Mouse (Mus musculus): ENCODE results near the gene Gm20388. TPM values are rescaled to one million over a fixed set of nuclear protein-coding genes. Genes with fewer than 3 reads are reported as not detected.

Gm20388 gene
- total RNA-seq, 2 experiments from 2014 or later: 10.3 to 10.6 TPM

DNA sequence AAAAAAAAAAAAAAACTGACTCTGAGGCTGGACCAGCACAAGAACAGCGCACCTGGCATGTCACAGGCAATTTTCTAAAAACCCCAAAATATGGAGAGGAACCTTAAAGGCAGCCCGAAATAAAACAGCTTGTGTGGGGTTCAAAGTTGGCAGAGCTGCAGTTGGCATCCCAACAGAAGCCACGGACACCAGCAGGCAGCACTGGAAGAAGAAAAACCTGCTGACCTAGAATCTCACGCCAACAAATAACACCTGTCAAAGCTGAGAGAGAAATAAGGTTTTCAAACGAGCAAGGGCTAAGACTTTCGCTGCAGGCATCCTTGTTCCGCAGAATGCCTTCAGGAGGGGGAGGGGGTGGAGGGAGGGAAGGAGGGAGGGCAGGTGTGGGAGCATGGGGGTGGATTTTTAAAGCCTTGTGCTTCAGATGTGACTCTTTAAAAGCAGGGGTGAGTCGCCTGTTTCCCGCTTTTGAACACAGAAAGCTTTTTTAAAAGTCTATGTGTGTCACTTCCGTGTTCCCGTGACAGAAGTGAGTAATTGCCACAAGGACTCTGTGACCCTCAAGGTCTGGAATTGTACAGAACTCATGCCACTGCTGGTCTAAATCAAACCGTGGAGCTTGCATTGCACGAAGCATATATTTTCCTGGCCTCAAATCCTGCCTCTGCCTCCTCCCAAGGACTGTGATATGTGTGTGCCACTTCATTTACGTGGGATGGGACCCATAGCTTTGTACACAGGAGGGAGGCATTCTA, 3878.0 kb downstream of the Gm20388 start:
- DNase-seq (ENCODE audit: low spot score in 2 of 2): no peak
- intact Hi-C loops (cut with DNase I): no loop called here

DNA sequence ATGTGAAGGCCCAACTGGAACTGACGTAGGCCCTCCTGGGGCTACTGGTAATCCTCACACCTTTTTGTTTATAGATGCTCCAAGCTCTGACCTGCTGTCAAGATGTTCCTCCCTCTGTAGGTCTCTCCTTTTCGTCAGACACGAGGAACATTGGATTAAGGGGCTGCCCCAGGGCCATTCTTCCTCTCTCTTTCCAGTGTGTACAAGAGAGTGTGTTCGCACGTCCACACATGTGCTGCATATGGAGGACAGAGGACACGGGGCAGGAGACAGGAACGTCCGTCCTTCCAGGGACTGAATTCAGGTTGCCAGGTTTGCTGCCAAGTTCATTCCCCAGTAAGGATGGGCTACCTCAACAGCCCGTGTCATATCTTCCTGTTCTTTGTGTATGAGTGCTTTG, 3878.8 kb downstream of the Gm20388 start:
- intact Hi-C loops (cut with DNase I): no loop called here
- DNase-seq (ENCODE audit: low spot score in 2 of 2): no peak

DNA sequence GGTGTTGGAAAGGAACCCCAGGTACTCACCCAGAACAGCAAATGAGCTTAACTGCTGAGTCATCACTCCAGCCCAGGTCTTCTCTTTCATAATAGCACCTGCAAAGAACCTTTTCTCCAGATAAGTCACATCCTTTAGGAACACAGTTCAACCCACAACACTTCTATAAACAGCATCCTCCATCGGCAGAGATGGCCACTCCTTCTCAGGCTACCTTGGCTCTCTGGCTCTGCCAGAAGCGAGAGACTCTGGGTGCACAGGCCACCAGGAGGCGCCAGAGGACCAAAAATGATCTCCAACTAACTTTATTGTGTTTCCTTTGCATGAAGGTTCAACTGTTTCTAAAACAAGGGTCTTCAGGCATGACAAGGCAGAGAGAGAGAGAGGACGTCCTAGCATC, 3879.3 kb downstream of the Gm20388 start:
- DNase-seq (ENCODE audit: low spot score in 2 of 2): peak; percentile 83 to 86

DNA sequence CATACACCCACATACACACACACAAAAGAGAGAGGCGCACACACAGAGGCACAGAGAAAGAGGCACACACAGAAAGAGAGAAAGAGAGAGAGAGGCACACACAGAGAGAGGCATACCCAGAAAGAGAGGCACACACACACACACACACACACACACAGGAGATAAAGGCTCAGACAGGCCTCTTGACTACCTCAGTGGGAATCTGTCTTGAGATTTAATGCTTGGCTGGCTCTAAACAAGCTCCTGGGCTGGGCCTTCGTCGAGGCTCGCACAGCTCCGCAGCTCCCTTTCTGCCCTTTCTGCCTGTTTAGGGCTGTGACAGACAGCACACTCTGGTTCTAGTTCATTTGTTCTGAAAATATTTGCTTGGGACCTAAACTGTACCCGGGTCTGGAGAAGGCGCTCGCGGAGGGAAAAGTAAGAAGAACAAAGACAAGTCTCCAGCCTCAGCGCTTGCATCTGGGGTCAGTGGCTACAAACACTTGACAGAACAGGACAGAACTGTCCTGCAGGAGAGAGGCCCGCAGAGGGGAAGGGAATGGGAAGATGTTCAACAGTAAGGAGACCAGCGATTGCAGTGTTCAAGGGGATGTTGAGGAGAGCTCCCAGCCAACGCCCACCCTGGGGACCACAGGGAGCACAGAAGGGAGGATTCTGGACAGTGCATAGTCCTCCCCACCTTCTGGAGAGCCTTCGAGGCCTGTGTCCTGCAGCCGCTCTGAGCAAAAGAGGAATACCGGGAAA, 3880.6 kb downstream of the Gm20388 start:
- intact Hi-C loops (cut with DNase I): loop anchor here (5.0 kb wide), 1 partner anchor 41 kb away; no protein-coding TSS in a partner anchor
- DNase-seq (ENCODE audit: low spot score in 2 of 2): no peak

More for the DNA sequence above, 3879.3 kb downstream of the Gm20388 start:
- intact Hi-C loops (cut with DNase I): loop anchor here (1.0 to 5.0 kb wide), 2 partner anchors 42 to 135 kb away; no protein-coding TSS in a partner anchor

DNA sequence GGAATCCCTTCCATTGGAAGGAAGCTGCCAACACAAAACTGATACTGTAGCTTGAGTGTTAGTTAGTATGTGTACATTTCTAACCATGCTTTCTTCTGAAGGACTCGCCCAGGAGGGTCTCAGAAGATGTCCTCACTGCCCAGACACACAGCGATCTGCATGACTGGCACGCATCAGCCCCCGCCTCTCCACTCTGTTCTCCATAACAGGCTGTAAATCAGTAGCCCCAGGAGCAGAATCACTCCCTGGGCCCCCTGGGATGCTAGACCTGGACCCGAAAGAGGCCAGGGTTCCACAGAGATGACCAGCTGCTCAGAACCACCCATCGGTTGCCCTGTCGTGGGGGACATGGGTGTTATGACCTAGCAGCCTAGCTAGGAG, 3881.2 kb downstream of the Gm20388 start:
- DNase-seq (ENCODE audit: low spot score in 2 of 2): no peak
- intact Hi-C loops (cut with DNase I): loop anchor here (5.0 kb wide), 1 partner anchor 40 kb away; no protein-coding TSS in a partner anchor

DNA sequence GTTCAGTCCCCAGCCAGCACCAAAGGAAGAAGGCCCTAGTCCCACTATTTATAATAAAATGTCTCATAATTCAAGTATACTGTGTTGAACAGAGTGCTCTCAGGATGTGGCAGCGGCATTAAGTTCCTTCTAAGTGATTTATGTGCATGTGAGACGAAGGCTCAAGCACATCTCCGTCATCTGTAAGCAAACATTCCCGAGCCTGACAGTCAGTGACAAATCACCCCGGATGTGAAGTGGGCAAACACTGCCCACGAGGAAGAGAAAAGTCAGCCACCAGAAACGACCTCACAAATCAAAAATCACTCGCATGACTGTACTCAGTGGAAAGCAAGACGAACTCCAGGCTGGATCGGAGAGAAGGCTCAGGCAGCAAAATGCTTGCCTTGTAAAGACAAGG, 3883.3 kb downstream of the Gm20388 start:
- intact Hi-C loops (cut with DNase I): loop anchor here (5.0 kb wide), 1 partner anchor 38 kb away; no protein-coding TSS in a partner anchor
- no peak for DNase-seq (ENCODE audit: low spot score in 2 of 2)

DNA sequence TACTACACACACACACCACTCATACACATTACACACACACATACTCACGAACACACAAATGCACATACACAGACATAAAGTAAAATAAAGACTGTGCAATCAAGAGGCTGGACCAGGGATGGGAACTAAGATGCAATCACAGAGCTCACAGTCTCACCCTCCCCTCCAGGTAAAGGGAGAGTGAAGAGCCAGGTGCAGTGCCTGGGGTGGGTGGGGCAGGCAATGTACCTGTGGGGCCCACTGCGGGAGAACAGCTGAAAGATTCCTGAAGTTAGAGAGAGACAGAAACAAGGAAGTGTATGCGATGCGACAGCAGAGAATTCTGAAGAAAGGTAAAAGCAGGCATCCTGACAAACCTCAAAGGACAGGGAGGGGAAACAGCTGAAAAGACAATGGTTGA, 3884.1 kb downstream of the Gm20388 start:
- no peak for DNase-seq (ENCODE audit: low spot score in 2 of 2)

DNA sequence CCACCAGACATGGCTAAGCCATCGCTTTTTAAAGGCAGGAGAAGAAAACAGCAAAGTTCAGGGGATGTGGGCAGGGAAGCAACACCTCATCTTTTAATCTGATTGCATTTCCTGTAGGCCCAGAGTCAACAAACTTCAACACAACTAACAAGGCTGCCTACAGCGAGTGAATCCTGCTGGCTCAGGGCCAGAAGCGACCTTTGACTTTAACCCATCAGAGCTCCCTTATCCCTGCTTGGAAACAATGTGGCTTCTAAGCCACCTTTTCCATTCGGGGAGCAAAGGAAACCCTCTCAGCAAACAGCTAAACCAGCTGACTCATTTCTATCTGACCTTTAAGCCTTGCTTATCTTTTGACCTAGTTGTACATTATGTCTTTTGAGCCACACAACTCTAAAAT, 3886.1 kb downstream of the Gm20388 start:
- DNase-seq (ENCODE audit: low spot score in 2 of 2): no peak
- intact Hi-C loops (cut with DNase I): no loop called here

More for the DNA sequence above, 3884.1 kb downstream of the Gm20388 start:
- intact Hi-C loops (cut with DNase I): loop anchor here (5.0 kb wide), 1 partner anchor 38 kb away; no protein-coding TSS in a partner anchor

DNA sequence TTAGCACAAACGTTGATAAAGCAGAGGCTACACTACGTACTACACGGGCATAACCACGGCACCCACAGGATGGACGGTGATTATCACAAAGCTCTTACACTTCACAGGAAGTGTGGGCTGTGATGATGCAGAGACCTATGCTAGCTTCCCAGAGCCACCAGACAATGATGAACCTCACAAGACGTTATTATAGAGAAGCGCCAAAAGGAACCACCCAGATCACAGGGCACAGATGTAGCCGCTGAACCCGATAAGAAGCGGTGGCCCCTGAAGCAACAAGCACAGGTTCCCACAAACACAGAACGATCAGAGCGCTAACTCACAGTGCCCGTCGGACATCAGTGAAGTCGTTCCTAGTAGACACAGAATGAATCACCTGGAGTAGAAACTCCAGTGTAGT, 3887.3 kb downstream of the Gm20388 start:
- intact Hi-C loops (cut with DNase I): no loop called here
- DNase-seq (ENCODE audit: low spot score in 2 of 2): no peak

DNA sequence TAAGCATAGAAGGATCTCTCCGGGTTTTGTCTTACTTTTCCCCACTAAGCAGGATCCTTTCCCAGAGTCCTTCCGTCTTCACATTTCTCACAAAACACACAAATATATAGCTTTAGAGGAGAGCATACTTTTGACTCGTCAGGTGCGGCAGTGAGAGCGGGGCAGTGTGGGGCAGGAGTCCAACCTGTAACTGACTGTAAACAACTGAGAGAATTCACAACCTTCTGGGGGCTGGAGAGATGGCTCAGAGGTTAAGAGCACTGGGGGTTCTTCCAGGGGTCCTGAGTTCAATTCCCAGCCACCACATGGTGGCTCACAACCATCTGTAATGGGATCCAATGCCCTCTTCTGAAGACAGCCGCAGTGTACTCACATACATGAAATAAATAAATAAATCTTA, 3888.8 kb downstream of the Gm20388 start:
- no peak for DNase-seq (ENCODE audit: low spot score in 2 of 2)
- intact Hi-C loops (cut with DNase I): no loop called here

DNA sequence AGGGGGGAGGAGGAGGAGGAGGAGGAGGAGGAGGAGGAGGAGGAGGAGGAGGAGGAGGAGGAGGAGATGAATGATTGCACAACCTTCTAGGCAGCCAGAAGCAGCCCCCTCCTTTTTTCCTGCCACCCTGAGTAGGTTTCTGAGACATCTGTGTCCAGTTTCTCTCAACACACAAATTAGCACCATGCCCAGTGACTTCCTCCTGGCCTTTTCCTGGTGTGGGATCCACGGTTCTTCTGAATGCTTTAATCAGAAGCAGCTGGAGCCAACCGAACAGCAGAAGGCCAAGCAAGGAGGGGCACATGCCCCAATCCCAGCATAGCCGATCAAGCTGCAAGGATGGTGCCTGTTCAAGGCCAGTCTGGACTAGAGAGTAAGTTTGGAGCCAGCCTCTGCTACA, 3889.2 kb downstream of the Gm20388 start:
- DNase-seq (ENCODE audit: low spot score in 2 of 2): no peak
- intact Hi-C loops (cut with DNase I): no loop called here

DNA sequence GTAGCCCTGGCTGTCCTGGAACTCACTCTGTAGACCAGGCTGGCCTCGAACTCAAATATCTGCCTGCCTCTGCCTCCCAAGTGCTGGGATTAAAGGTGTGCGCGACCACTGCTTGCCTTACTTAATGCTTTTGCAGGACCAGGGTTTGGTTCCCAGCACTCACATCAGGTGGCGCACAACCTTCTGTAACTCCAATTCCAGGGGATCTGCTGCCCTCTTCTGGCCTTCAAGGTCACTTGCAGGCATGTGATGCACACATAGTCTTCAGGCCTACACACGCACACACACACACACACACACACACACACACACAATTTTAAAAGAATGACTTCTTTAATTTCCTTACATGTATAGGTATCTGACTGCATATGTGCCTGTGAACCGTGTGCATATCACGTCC, 3890.2 kb downstream of the Gm20388 start:
- no peak for DNase-seq (ENCODE audit: low spot score in 2 of 2)
- intact Hi-C loops (cut with DNase I): no loop called here

DNA sequence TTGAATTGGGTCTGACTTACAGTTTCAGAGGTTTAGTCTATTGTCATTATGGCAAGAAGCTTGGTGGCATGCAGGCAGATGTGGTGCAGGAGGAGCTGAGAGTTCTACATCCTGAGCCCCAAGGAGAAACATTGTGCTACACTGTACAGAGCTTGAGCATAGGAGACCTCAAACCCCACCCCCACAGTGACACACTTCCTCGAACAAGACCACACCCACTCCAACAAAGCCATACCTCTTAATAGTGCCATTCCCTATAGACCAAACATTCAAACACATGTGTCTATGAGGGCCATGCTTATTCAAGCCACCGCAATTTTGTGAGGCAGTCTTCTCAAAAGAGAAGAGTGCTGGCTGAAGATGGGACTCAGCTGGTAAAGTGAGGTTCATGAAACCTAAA, 3890.9 kb downstream of the Gm20388 start:
- intact Hi-C loops (cut with DNase I): no loop called here
- no peak for DNase-seq (ENCODE audit: low spot score in 2 of 2)

DNA sequence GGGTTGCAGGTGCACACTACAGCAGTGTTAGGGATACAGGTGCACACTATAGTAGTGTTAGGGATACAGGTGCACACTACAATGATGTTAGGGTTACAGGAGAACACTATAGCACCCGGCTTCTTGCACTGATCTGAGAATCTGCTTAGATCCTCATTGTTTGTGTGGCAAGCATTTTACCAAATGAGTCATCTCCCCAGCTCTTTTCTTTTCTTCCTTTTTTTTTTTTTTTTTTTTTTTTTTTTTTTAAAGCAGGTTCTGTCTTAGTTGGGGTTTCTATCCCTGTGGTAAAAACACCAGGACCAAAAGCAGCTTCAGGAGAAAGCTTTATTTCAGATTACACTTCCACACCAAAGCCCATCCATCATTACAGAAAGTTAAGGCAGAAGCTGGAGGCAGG, 3893.0 kb downstream of the Gm20388 start:
- intact Hi-C loops (cut with DNase I): no loop called here
- no peak for DNase-seq (ENCODE audit: low spot score in 2 of 2)

DNA sequence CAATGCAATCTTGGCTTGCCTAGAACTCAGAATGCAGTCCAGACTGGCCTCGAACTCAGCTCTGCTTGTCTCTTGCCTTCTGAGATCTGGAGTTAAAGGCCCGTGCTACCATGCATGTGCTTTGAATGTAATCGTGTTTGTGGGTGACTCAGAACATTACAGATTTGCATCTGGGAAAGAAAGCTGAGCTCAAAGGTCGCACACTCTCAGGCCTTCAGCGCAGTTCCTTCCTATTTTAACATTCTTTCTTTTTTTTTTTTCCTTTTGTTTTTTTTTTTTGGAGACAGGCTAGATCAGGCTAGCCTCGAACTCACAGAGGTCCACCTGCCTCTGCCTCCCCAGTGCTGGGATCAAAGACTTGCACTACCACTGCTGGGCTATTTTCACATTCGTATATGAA, 3893.9 kb downstream of the Gm20388 start:
- intact Hi-C loops (cut with DNase I): no loop called here
- DNase-seq (ENCODE audit: low spot score in 2 of 2): no peak

DNA sequence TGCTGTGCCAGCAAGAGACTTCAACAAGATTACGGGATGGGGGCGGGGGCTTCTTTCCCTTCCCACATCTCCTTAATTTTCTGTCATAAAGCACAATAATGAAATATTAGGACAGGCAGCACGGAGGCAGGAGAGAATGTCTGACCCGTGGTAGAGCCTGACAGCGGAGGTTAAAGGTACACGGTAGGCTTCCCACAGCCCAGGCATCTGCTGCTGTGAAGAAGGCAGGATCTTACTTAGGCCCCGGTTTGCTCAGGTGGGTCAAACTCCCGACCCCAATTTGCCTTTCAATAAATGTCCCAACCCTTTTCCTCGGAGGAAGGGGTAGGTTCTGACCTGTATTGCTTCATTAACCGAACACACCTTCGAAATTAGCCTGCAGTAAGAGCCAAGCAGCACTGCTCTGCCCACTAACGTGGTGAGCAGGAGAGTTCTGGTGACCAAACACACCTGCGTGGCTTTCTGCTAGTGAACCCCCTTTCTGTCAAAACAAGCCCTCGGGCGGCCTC, 3894.6 kb downstream of the Gm20388 start:
- intact Hi-C loops (cut with DNase I): no loop called here
- DNase-seq (ENCODE audit: low spot score in 2 of 2): no peak

DNA sequence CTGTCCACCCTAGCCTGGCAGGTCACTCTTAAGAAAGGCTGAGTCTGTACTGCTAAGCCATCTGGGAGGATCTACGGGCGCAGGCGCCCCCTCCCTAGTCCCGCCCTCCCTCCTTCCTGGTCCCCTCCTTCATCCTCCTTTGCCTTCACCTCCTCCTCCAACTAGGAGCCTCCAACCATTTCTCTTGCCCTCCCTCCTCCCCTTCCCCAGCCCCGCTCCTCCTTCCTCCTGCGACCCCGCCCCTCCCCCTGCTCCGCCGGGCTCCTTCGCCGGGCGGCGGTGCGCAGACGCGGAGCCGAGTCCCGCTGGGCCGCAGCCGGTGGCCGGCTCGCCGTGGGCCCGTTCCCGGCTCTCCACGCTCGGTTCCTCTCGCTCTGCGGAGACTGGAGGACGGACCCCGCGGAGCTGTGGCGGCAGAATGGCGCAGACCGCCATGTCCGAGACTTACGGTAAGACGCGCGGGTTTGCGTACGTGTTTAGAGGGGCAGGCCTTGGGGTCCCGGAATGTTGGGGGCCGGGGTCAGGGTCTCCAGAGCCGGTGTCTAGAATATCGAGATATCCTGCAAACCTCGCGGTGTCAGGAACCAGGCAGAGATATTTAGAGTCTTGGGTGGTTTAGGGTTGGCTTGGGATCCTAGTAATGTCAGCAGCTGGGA, 3895.2 kb downstream of the Gm20388 start, which contains the start of gene Rab4a:
Gene Rab4a, plus strand, starts transcription at position 268 of the 656 bp plus-strand sequence.
- DNase-seq (ENCODE audit: low spot score in 2 of 2): peak; percentile 78 to 86
- intact Hi-C loops (cut with DNase I): no loop called here

DNA sequence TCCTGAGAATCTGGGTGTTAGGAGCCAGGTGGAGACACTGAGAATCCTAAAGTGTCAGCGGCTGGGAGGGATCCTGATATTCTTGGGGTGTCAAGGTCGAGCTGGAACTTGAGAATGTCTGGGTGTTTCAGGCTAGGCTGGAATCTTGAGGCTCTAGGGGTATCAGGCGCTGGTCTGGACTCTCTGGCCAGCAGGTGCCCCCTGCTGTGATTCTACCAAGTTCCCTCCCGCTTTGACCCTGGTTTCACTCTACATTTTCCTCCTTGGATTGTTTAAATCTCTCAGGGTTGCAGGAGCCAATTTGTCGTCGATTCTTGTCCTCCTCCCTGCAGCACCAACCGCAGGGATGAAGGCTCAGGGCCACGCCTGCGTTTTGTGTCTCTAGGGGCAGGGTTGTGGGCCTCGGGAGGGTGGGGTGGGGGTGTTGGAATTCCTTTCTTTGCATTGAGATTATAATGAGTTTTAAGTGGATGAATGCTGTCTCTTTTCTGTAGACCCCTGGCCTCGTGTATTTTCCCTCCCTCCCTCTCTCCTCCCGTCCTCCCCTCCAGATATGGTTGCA, 3895.8 kb downstream of the Gm20388 start:
- intact Hi-C loops (cut with DNase I): no loop called here
- DNase-seq (ENCODE audit: low spot score in 2 of 2): no peak

DNA sequence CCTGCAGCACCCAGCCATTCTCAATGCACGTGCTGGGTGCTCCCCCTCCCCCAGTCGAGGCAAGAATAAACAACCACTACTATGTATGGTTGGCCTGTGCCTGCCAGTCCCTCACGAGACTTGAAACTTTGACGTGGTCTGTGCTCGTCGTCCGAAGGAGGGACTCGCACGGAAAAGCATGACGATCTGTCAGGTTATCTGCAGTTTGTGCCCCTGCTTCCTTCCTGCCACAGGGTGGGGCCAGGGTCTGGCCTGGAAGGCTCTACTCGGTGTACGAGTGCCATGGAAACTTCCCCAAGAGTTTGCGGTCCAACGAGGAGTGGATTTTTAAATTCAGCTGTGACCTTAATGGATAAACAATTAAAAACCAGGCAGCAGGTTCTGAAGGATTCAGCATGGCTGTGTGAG, 3896.4 kb downstream of the Gm20388 start:
- no peak for DNase-seq (ENCODE audit: low spot score in 2 of 2)
- intact Hi-C loops (cut with DNase I): no loop called here
